In the genomic region with DNA sequence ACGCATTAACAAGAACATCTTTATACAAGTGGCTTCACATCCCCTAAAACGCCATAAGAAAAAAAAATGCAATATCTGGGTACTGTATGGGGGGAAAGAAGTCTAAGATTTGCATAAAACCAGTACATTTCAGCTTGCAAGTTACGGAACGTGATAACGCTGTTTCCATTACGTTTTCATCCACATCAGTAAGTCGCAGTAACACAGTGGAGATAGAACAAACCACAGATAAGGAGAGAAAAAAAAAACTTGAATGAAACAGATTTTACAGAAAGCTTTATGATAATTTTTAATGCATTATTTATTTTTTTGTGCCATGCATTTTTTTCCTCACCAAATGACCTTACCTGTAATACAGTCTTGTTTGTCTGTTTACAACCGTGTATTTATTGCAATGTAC, we compare ENCODE assay signal across 35 mouse cellular contexts.
"Had no signal": no experiment of that assay in that cellular context is flagged by ENCODE, and none has a peak within 500 bp of the region (broad histone marks: within the 10 kb centered on the region; RNA-seq: fewer than 3 reads in every experiment).

No protein-coding gene starts in this region.

- H3K9ac ChIP-seq: heart, embryonic 12.5 days; heart, embryonic 13.5 days; heart, embryonic 15.5 days; hindbrain, embryonic 12.5 days; hindbrain, embryonic 13.5 days; hindbrain, embryonic 14.5 days; hindbrain, embryonic 15.5 days; intestine, embryonic 15.5 days; kidney, embryonic 15.5 days had no signal

- H3K4me3 ChIP-seq: heart, embryonic 12.5 days; heart, embryonic 13.5 days; heart, embryonic 15.5 days; hindbrain, embryonic 10.5 days; hindbrain, embryonic 12.5 days; hindbrain, embryonic 13.5 days; hindbrain, embryonic 15.5 days; intestine, embryonic 15.5 days; kidney, embryonic 15.5 days; layer of hippocampus, adult 2 months; left cerebral cortex, adult 2 months had no signal

- ATAC-seq: hindbrain, embryonic 16.5 days; hindbrain, postnatal 0 days; inflammation-experienced regulatory T-cells, adult 6 months; intestine, embryonic 15.5 days; intestine, embryonic 16.5 days; intestine, postnatal 0 days had no signal

- H3K4me1 ChIP-seq: heart, embryonic 15.5 days; hindbrain, embryonic 10.5 days; hindbrain, embryonic 12.5 days; hindbrain, embryonic 13.5 days; hindbrain, embryonic 15.5 days; intestine, embryonic 15.5 days; kidney, embryonic 15.5 days had no signal

- H3K4me2 ChIP-seq: heart, embryonic 11.5 days; heart, embryonic 12.5 days; heart, embryonic 13.5 days; heart, embryonic 15.5 days; hindbrain, embryonic 12.5 days; hindbrain, embryonic 13.5 days; hindbrain, embryonic 14.5 days; hindbrain, embryonic 15.5 days; intestine, embryonic 15.5 days; kidney, embryonic 15.5 days had no signal

- DNase-seq: heart, postnatal 10 days; heart, postnatal 14 days; heart, postnatal 36 days; heart, postnatal 4 days; kidney, adult 11 months; kidney, adult 18-20 months; kidney, adult 2 months; kidney, adult 8-10 months; kidney, adult 9 months; kidney, postnatal 10 days; kidney, postnatal 14 days; kidney, postnatal 25 days; kidney, postnatal 36 days; kidney, postnatal 4 days; layer of hippocampus, adult 9-11 months; layer of hippocampus, postnatal 36 days had no signal

- H3K27me3 ChIP-seq: heart, embryonic 12.5 days; heart, embryonic 13.5 days; heart, embryonic 15.5 days; hindbrain, embryonic 12.5 days; hindbrain, embryonic 13.5 days; hindbrain, embryonic 15.5 days; intestine, embryonic 15.5 days; kidney, embryonic 15.5 days had no signal

- H3K27ac ChIP-seq: heart, embryonic 13.5 days; heart, embryonic 15.5 days; hindbrain, embryonic 10.5 days; hindbrain, embryonic 12.5 days; hindbrain, embryonic 13.5 days; hindbrain, embryonic 14.5 days; hindbrain, embryonic 15.5 days; hindbrain, postnatal 0 days; intestine, embryonic 15.5 days; kidney, embryonic 15.5 days; kidney, postnatal 0 days; layer of hippocampus, adult 2 months; left cerebral cortex, adult 2 months had no signal

- H3K9me3 ChIP-seq: heart, embryonic 12.5 days; heart, embryonic 13.5 days; heart, embryonic 15.5 days; hindbrain, embryonic 10.5 days; hindbrain, embryonic 12.5 days; hindbrain, embryonic 13.5 days; hindbrain, embryonic 15.5 days; intestine, embryonic 15.5 days; kidney, embryonic 15.5 days had no signal
